Mouse (Mus musculus) brown adipose tissue, adult 24 weeks (tissue): ENCODE results near the gene Gm21885. TPM values are rescaled to one million over a fixed set of nuclear protein-coding genes. Genes with fewer than 3 reads are reported as not detected.
"Not testable (repeated sequence)": the region's sequence is repeated elsewhere in the genome, so short reads cannot be mapped to it uniquely, and the experiment has no call there.

ENCODE experiments used
- H3K27ac ChIP-seq: fragments of 200-500 bp; replicated peaks from 2 replicates; pipeline ENCODE4 v1.5.1; 2012; ENCODE audit warnings: low read depth, mild to moderate bottlenecking, low read length
- H3K4me1 ChIP-seq: fragments of 200-500 bp; 2 replicates; pipeline ENCODE4 v1.6.1; 2012; ENCODE audit warnings: low read length, mixed read lengths; ENCODE audit not compliant: control insufficient read depth, insufficient read depth, insufficient read length
- H3K4me3 ChIP-seq: fragments of 200-500 bp; 2 replicates; pipeline ENCODE4 v1.5.1; 2012; ENCODE audit warnings: low read depth, mild to moderate bottlenecking, low read length, moderate library complexity; ENCODE audit not compliant: insufficient read depth
- polyA plus RNA-seq: library from polyadenylated mRNA; stranded (reverse); fragments of >200 nt; gene quantifications from 2 replicates; pipeline ENCODE4 v1.2.4, GENCODE M21; 2012; ENCODE audit not compliant: missing spikeins, insufficient read depth, insufficient read length

The Gm21885 gene
- polyA plus RNA-seq, 1 experiment = not detected

DNA sequence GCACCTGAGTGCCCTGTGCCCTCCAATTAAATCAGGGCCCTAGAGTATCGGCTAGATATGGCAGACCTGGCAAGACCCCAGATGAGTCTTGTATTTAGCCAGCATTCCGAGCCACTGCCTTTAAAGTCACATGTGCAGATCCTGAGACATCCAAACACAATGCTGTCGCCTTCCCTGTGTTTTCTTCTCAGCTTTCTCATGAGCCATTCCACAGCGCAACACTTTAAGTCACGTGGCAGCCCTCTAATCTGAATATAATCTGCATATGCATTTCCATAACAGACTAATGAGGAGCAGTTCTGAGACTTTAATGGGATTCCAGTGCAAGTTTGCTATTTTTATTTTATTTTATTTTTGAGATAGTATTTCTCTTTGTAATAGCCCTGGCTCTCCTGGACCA, 25.9 kb upstream of the Gm21885 start:
- Histone ChIP-seq H3K4me3 (no peak overlapping the region), H3K27ac (no peak overlapping the region), H3K4me1 (no peaks in the 10 kb centered on the region)

GRCm38 (mm10) chr11:94257987-94258386, 23.7 kb upstream of the Gm21885 start:
- no peaks in the 10 kb centered on the region for H3K4me1 ChIP-seq
- H3K27ac ChIP-seq = no peak overlapping the region
- H3K4me3 ChIP-seq = no peak overlapping the region

GRCm38 (mm10) chr11:94259814-94260213, 21.9 kb upstream of the Gm21885 start:
- Histone ChIP-seq H3K27ac (no peak overlapping the region), H3K4me1 (no peaks in the 10 kb centered on the region), H3K4me3 (no peak overlapping the region)

DNA sequence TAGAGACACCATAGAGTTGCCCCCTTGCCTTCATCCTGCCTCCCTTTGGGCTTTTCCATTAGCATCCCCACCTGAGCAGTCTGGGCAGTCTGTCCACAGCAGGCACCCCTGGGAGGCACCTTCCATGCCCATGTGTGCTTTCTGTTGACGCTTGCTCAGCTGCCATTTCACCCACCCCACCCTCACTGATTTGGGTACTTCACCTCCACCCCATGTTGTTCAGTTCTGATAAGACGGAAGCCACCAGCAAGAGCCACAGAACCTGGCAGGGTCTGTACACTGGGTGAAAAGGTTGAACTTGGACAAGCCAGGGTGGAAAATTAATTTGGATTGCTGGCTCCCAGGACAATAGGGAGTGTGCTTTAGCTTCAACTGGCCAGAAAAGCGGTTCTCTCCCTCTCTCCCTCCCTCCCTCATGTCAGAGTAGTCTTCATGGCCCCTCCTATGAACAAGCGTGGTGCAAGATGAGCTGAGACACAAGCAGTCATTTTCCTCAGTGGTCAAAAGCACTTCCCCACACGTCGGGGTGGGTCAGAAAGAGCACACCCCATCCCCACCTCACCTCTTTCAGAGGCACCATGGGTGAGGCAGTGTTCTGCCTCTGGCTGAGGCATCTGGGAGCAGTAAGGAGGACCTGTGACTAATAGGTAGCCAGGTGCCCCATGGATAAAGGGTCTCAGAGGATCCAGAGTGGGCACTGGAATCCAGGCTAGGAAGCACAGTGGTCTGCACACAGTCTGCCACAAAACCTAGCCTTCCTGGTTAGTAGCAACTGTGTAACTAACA, 19.9 kb upstream of the Gm21885 start:
- Histone ChIP-seq H3K27ac (no peak overlapping the region), H3K4me1 (no peaks in the 10 kb centered on the region), H3K4me3 (no peak overlapping the region)

- H3K4me1 ChIP-seq = no peaks in the 10 kb centered on the region; the same call in 1 of the 2 replicates
- H3K4me3 ChIP-seq = peak overlapping the region; percentile 23; the same call in 1 of the 2 replicates
- no peak overlapping the region for H3K27ac ChIP-seq
Observed at GRCm38 (mm10) chr11:94265134-94265785, 16.4 kb upstream of the Gm21885 start.

DNA sequence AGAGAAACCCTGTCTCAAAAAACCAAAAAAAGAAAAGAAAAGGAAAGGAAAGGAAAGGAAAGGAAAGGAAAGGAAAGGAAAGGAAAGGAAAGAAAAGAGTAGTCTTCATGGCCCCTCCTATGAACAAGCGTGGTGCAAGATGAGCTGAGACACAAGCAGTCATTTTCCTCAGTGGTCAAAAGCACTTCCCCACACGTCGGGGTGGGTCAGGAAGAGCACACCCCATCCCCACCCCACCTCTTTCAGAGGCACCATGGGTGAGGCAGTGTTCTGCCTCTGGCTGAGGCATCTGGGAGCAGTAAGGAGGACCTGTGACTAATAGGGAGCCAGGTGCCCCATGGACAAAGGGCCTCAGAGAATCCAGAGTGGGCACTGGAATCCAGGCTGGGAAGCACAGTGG, 15.5 kb upstream of the Gm21885 start:
- not testable (repeated sequence) for H3K27ac ChIP-seq, H3K4me1 ChIP-seq, H3K4me3 ChIP-seq

GRCm38 (mm10) chr11:94268761-94269160, 12.9 kb upstream of the Gm21885 start:
- no peak overlapping the region for H3K27ac ChIP-seq
- H3K4me3 ChIP-seq = no peak overlapping the region
- no peaks in the 10 kb centered on the region; the same call in 1 of the 2 replicates for H3K4me1 ChIP-seq

GRCm38 (mm10) chr11:94269906-94270305, 11.8 kb upstream of the Gm21885 start:
- no peaks in the 10 kb centered on the region; the same call in 1 of the 2 replicates for H3K4me1 ChIP-seq

DNA sequence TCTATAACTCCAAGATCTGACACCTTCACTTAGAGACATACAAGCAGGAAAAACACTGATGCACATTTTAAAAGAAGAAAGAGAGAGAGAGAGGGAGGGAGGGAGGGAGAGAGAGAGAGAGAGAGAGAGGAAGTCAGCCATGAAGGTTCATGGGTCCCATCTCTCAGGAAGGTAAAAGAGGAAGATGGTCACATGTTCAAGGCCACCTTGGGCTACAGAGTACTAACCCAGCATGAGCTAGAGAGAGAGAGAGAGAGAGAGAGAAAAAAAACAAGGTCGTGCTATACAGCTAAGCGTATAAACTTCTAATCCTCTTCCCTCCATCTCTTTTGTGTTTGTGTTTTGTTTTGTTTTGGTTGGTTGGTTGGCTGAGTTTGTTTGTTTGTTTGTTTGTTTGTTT, 10.7 kb upstream of the Gm21885 start:
- no peaks in the 10 kb centered on the region; the same call in 1 of the 2 replicates for H3K4me1 ChIP-seq
- H3K27ac ChIP-seq = no peak overlapping the region
- H3K4me3 ChIP-seq = no peak overlapping the region

More at GRCm38 (mm10) chr11:94269906-94270305, 11.8 kb upstream of the Gm21885 start:
- Histone ChIP-seq H3K27ac (no peak overlapping the region), H3K4me3 (no peak overlapping the region)

DNA sequence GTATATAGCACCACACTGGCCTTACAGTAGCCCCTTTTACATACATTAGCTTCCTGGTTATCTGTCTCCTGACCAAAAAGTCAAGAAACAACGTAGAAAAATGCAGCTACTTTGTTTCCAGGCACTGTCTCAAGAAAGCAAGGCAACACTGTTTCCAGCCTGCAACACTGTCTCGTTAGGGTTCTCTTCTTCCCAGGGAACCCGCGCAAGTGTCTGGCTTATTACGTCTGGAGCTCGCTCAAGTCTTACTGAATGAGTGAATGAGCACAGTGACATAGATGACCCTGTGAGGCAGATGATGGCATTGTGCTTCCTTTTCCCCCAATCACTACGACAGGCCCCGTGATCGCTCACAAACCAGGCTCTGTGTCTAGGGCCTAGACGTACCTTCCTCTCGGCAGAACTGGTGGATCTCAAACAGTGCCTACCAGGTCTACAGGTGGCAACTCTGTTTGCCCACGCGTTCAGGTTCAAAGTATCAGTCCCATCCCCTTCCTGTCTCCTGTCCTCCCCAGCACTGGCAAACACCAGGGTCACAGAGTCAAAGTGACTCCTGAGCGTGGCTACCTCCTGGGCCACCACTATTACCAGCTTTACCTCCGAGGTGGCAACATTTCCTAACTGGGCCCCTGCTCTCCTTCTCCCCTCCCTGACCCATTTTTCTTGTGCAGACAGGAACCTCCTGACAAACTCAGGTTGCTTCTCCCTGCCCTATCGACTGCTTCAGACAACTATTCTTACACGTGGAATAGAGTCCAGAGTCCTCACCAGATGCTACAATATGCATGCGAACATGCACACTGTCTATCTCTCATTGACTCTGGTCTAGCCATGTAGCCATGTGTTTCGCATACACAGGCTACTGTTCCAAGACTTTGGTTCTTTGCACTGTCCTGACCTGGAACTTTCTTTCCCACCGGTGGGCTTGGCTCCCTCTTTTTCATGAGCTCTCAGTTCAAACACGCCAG, 8.4 kb upstream of the Gm21885 start:
- no peaks in the 10 kb centered on the region; the same call in 1 of the 2 replicates for H3K4me1 ChIP-seq
- no peak overlapping the region for H3K27ac ChIP-seq
- H3K4me3 ChIP-seq = no peak overlapping the region

GRCm38 (mm10) chr11:94274206-94274867, 7.3 kb upstream of the Gm21885 start:
- no peak overlapping the region for H3K4me3 ChIP-seq
- H3K4me1 ChIP-seq = no peaks in the 10 kb centered on the region; the same call in 1 of the 2 replicates
- H3K27ac ChIP-seq = no peak overlapping the region

GRCm38 (mm10) chr11:94275226-94275625, 6.4 kb upstream of the Gm21885 start:
- H3K27ac ChIP-seq = no peak overlapping the region
- H3K4me3 ChIP-seq = no peak overlapping the region
- no peaks in the 10 kb centered on the region for H3K4me1 ChIP-seq

DNA sequence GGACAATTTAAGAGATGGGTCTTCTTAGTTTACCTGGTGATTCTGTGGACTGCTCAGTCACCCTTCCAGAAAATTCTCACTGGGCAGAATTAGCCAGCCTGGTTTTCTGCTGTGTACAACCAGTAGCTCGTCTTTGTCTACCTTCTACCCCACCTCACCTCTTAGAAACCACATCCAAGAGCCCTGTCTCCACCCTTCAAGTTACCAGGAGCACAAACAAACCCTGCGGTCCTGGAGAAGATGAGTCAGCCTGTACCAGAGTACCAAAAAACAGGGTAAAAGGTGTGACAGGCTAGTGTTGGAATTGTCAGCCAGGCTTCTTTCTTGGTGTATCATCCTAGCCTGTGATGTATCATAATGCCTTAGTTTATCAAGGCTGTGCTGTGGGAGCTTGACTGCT, 6.0 kb upstream of the Gm21885 start:
- no peak overlapping the region for H3K27ac ChIP-seq
- H3K4me3 ChIP-seq = no peak overlapping the region
- no peaks in the 10 kb centered on the region for H3K4me1 ChIP-seq

DNA sequence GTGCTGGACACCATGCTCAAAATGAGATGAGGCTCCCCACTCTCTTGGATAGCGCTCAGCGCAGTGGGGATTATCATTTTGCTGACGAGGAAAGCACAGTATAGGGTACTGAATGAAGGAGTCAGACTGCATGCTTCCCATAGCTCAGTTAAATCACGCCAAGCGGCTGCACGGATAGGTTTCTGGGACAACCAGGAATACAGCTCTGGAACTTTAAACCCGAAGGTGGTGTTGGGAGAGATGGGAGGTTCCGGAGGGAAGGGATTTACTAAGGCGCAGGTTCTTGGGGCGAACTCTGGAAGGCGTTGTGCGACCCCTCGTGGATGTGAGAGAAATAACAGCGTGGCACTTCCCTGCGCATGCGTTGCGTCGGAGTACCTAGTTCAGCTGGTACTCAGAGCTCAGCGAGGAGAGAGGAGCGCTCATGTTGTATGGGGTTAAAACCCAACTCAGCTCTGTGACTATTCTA, 4.8 kb upstream of the Gm21885 start:
- Histone ChIP-seq H3K4me1 (peaks cover 3% of the 10 kb centered on the region), H3K4me3 (peak overlapping the region; percentile 40), H3K27ac (no peak overlapping the region)
